Comparison of ENCODE assay signal across 8 mouse cellular contexts in the genomic region with DNA sequence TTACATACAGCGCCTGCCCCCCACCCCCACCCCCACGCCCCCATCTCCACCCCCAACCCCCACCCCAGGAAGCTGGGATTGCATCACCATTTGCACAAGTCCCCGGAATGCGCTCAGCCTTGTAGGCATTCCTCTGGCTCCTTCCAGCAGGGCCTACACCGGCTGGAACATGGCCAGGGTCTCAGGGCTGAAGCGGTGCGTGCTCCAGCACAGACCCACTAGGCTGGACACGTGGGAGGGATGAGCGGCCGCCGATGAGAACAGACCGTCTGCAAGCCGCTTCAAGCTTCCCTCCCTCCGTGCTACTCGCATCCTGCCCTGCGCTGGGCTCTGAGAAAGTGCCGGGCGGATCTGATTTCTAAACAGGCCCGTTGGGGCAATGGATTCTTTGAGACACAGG. TPM values are rescaled to one million over a fixed set of nuclear protein-coding genes. Genes with fewer than 3 reads are reported as not detected.
DNase-seq lines count a peak whose midpoint lies in the region; ATAC-seq and TF ChIP-seq lines count a peak whose summit lies in the region.

No protein-coding gene starts in this region.

- no peak for TF ChIP-seq POLR2A in myocyte (IDR thresholded peaks at IDR 0.05; ENCODE audit: insufficient read length, low read depth)

- ATAC-seq in intestine, embryonic 14.5 days (replicated peaks; ENCODE audit: low FRiP score, low TSS enrichment, low read depth): peak; percentile 75; the same call in 1 of the 2 replicates
- ATAC-seq in liver, embryonic 13.5 days (ENCODE audit: low read depth): peak; percentile 29; the same call in 1 of the 2 replicates

- H3ac ChIP-seq in myocyte (ENCODE audit: control insufficient read depth, insufficient read length): no peak overlapping the region

- 0 out of 2 replicates have a peak, but pooled peaks cover 3% of the 10 kb centered on the region for H3K27me3 ChIP-seq in intestine, embryonic 14.5 days (replicated peaks; ENCODE audit: control insufficient read depth, insufficient read depth, low read length)
- H3K27me3 ChIP-seq in liver, embryonic 13.5 days: peaks cover 62% of the 10 kb centered on the region
- H3K27me3 ChIP-seq in myocyte (ENCODE audit: control insufficient read depth, insufficient read depth, insufficient read length): no peaks in the 10 kb centered on the region

- H3K4me2 ChIP-seq in intestine, embryonic 14.5 days (ENCODE audit: low read length): peak overlapping the region; percentile 37
- H3K4me2 ChIP-seq in liver, embryonic 13.5 days: peak overlapping the region; percentile 45
- peak overlapping the region; percentile 62 for H3K4me2 ChIP-seq in myocyte (ENCODE audit: low read depth)

- no peak overlapping the region for H3K9ac ChIP-seq in intestine, embryonic 14.5 days (ENCODE audit: low read length)
- H3K9ac ChIP-seq in liver, embryonic 13.5 days: no peak overlapping the region

- no peaks in the 10 kb centered on the region for H3K36me3 ChIP-seq in intestine, embryonic 14.5 days (ENCODE audit: control insufficient read depth, insufficient read depth, low read length)
- peaks cover 16% of the 10 kb centered on the region for H3K36me3 ChIP-seq in liver, embryonic 13.5 days
- no peaks in the 10 kb centered on the region for H3K36me3 ChIP-seq in myocyte (ENCODE audit: control insufficient read depth, insufficient read depth)

- H3K27ac ChIP-seq in intestine, embryonic 14.5 days (ENCODE audit: low read depth): no peak overlapping the region
- H3K27ac ChIP-seq in liver, embryonic 13.5 days: no peak overlapping the region

- peaks cover 9% of the 10 kb centered on the region for H3K4me1 ChIP-seq in intestine, embryonic 14.5 days (replicated peaks; ENCODE audit: control insufficient read depth, insufficient read depth, low read length)
- peaks cover 15% of the 10 kb centered on the region for H3K4me1 ChIP-seq in liver, embryonic 13.5 days (replicated peaks)

- no peaks in the 10 kb centered on the region; the same call in 1 of the 2 replicates for H3K9me3 ChIP-seq in intestine, embryonic 14.5 days (ENCODE audit: control insufficient read depth, low read length)
- no peaks in the 10 kb centered on the region for H3K9me3 ChIP-seq in liver, embryonic 13.5 days (replicated peaks)

- H3K4me3 ChIP-seq in intestine, embryonic 14.5 days (ENCODE audit: low read depth, low read length): no peak overlapping the region
- H3K4me3 ChIP-seq in liver, embryonic 13.5 days (replicated peaks): 0 out of 2 replicates have a peak overlapping the region, but pooled peaks have one; percentile 25
- no peak overlapping the region for H3K4me3 ChIP-seq in myocyte

- no peaks in the 10 kb centered on the region for H3K79me2 ChIP-seq in myocyte (ENCODE audit: control insufficient read depth, insufficient read depth)

- peak; percentile 57 for DNase-seq in ZHBTc4 (ENCODE audit: low read depth, low spot score)
- DNase-seq in cerebellum, postnatal 14 days: peak; percentile 87 to 92
- DNase-seq in gastrocnemius, postnatal 25 days: peak; percentile 41
- DNase-seq in intestine, embryonic 14.5 days (ENCODE audit: low spot score): peak; percentile 77
- no peak for DNase-seq in liver, embryonic 13.5 days
- no peak for DNase-seq in spleen, adult 12 weeks (ENCODE audit: low spot score)
- no peak for DNase-seq in layer of hippocampus, adult 11-12 months (ENCODE audit: low spot score)

- WGBS in intestine, embryonic 14.5 days: 2% methylated on average over 19 of the region's 19 CpGs
- 7% methylated on average over 19 of the region's 19 CpGs for WGBS in liver, embryonic 13.5 days (ENCODE audit: insufficient replicate concordance)

TF ChIP-seq in myocyte, 11 proteins besides CTCF, POLR2A, EP300 and RAD21:
- no peak for TF ChIP-seq REST (IDR thresholded peaks at IDR 0.05; ENCODE audit: insufficient read depth, insufficient read length)
- no peak for TF ChIP-seq CEBPB (IDR thresholded peaks at IDR 0.05; ENCODE audit: insufficient read depth, poor library complexity, severe bottlenecking)
- no peak for TF ChIP-seq POLR2AphosphoS2 (IDR thresholded peaks at IDR 0.05; ENCODE audit: insufficient read length, low read depth)
- no peak for TF ChIP-seq SRF (IDR thresholded peaks at IDR 0.05; ENCODE audit: control insufficient read depth, insufficient read length, low read depth)
- no peak for TF ChIP-seq MYOG (IDR thresholded peaks at IDR 0.05; ENCODE audit: control insufficient read depth in 1 of 3, insufficient read depth in 1 of 3, insufficient read length in 2 of 3, low read depth in 2 of 3)
- no peak for TF ChIP-seq MYOD1 (IDR thresholded peaks at IDR 0.05; ENCODE audit: control insufficient read depth in 1 of 3, insufficient read length in 2 of 3, low read depth in 2 of 3)
- no peak for TF ChIP-seq E2F4 (IDR thresholded peaks at IDR 0.05; ENCODE audit: insufficient read depth)
- no peak for TF ChIP-seq TCF3 (IDR thresholded peaks at IDR 0.05; ENCODE audit: insufficient read length, low read depth)
- no peak for TF ChIP-seq USF1 (IDR thresholded peaks at IDR 0.05; ENCODE audit: low read depth)
- TF ChIP-seq MAX (IDR thresholded peaks at IDR 0.05; ENCODE audit: low read depth): no peak
- TF ChIP-seq TCF12 (IDR thresholded peaks at IDR 0.05; ENCODE audit: insufficient read depth, poor library complexity, severe bottlenecking): no peak

RNA-seq across cellular contexts. Expression of a gene that starts 18.2 kb away (rescaled TPM):
- total RNA-seq in gastrocnemius, postnatal 25 days (2021): 1 to 10 TPM; 2.9 to 3.1 TPM
- polyA plus RNA-seq in intestine, embryonic 14.5 days (2014; fragmentation: Nextera tagmentation; extraction: Ambion mirVana): 11.3 and 13.1 TPM in 2 replicates
- polyA plus RNA-seq in liver, embryonic 13.5 days (2015; fragmentation: Nextera tagmentation; extraction: Ambion mirVana): 8.7 and 9.7 TPM in 2 replicates
- polyA plus RNA-seq in myocyte (2012; fragmentation: generic; extraction: Trizol): 3.1 TPM

RNA-seq across cellular contexts. Expression of a gene that starts 27.6 kb away (rescaled TPM):
- not detected for total RNA-seq in gastrocnemius, postnatal 25 days (2021)
- not detected in 2 replicates for polyA plus RNA-seq in intestine, embryonic 14.5 days (2014; fragmentation: Nextera tagmentation; extraction: Ambion mirVana)
- polyA plus RNA-seq in liver, embryonic 13.5 days (2015; fragmentation: Nextera tagmentation; extraction: Ambion mirVana): not detected in 2 replicates
- not detected for polyA plus RNA-seq in myocyte (2012; fragmentation: generic; extraction: Trizol)

RNA-seq across cellular contexts. Expression of a gene that starts 42.3 kb away (rescaled TPM):
- not detected for total RNA-seq in gastrocnemius, postnatal 25 days (2021)
- 0.27 and 0.42 TPM in 2 replicates for polyA plus RNA-seq in intestine, embryonic 14.5 days (2014; fragmentation: Nextera tagmentation; extraction: Ambion mirVana)
- polyA plus RNA-seq in liver, embryonic 13.5 days (2015; fragmentation: Nextera tagmentation; extraction: Ambion mirVana): 405 and 482 TPM in 2 replicates
- polyA plus RNA-seq in myocyte (2012; fragmentation: generic; extraction: Trizol): not detected

Comparison
In these comparisons a context has a peak if more than half of its experiments do, and no peak if none do; other contexts are left out.
1. DNase-seq: peak in ZHBTc4 (single experiment), cerebellum, postnatal 14 days (2 of 2), gastrocnemius, postnatal 25 days (single experiment) and intestine, embryonic 14.5 days (single experiment); none in liver, embryonic 13.5 days (single experiment), spleen, adult 12 weeks (single experiment) and layer of hippocampus, adult 11-12 months (single experiment).
2. RNA of a gene that starts 42.3 kb away (polyA plus RNA-seq): 405 to 482 TPM in liver, embryonic 13.5 days; 0.27 to 0.42 TPM in intestine, embryonic 14.5 days and not detected in myocyte (single experiment); every median in the first group is over 100 times any median in the second.
3. Peak in every context shown above with its lines, with median percentiles within 50 percentile points of each other: H3K4me2 ChIP-seq.